Mouse (Mus musculus) forebrain, embryonic 12.5 days (tissue): Measurements from ENCODE around the gene Rufy2. TPM values are rescaled to one million over a fixed set of nuclear protein-coding genes. Genes with fewer than 3 reads are reported as not detected.

Experiments used
- ATAC-seq: fragments of 200-750 bp; cut with Nextera tagmentation; 2 replicates; pipeline ENCODE4 v1.8.0; 2017; ENCODE audit warnings: moderate TSS enrichment; ENCODE audit not compliant: low FRiP score
- H3K27ac ChIP-seq: fragments of 300-500 bp; sonication (generic); 2 replicates; pipeline ENCODE4 v1.5.1; 2016; ENCODE audit warnings: mild to moderate bottlenecking
- H3K27me3 ChIP-seq: fragments of 300-500 bp; sonication (generic); 2 replicates; pipeline ENCODE4 v1.6.1; 2016; ENCODE audit warnings: mild to moderate bottlenecking
- H3K36me3 ChIP-seq: fragments of 300-500 bp; sonication (generic); replicated peaks from 2 replicates; pipeline ENCODE4 v1.6.1; 2016; ENCODE audit warnings: mild to moderate bottlenecking
- H3K4me1 ChIP-seq: fragments of 300-500 bp; sonication (generic); 2 replicates; pipeline ENCODE4 v1.6.1; 2016
- H3K4me2 ChIP-seq: fragments of 300-500 bp; sonication (generic); 2 replicates; pipeline ENCODE4 v1.6.1; 2016; ENCODE audit warnings: mild to moderate bottlenecking, moderate library complexity
- H3K4me3 ChIP-seq: fragments of 300-500 bp; sonication (generic); replicated peaks from 2 replicates; pipeline ENCODE4 v1.5.1; 2016; ENCODE audit warnings: mild to moderate bottlenecking
- H3K9ac ChIP-seq: fragments of 300-500 bp; sonication (generic); 2 replicates; pipeline ENCODE4 v1.6.1; 2016; ENCODE audit warnings: mild to moderate bottlenecking
- H3K9me3 ChIP-seq: fragments of 300-500 bp; sonication (generic); 2 replicates; pipeline ENCODE4 v1.6.1; 2016
- WGBS: fragments of 180-500 bp; shearing (Covaris S2); methylation state at CpG from one replicate; pipeline ENCODE4 v1.1.7; 2016; 5-methylcytosine and 5-hydroxymethylcytosine counted together
- polyA plus RNA-seq: library from polyadenylated mRNA; unstranded; fragments of >200 nt; fragmentation: Nextera tagmentation; extraction: Ambion mirVana; gene quantifications from 2 replicates; pipeline ENCODE4 v1.2.1, GENCODE M21; 2016

The Rufy2 gene
- polyA plus RNA-seq, 1 experiment from 2014 or later = 39.5 TPM

DNA sequence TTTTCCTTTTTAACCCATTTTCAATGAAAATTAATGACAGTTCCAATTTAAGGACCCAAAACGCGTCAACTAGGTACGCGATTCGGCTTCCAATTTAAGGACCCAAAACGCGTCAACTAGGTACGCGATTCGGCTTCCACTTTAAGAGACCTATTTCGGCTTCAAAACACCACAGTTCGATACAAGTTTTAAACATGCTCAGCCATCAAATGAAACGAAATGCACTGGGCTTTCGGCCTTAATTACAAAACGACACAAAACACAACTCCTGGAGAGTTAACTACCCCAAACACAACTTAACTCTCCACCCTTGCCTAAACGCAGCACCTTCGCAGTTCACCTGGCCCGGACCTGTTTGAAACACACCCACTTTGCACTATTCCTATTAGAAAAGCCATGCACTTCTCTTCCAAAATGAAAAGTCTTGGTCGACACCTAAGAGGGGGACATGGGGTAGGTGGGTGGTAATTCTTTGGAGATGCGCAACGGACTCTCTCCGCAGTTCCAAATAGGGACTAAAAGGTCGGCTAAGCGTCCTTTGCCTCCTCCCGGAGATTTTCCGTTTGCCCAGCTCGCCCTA is 42.6 kb downstream of the Rufy2 start:
- H3K27me3 ChIP-seq = no peaks in the 10 kb centered on the region
- H3K4me2 ChIP-seq = peak overlapping the region; percentile 69
- H3K9ac ChIP-seq = peak overlapping the region; percentile 99
- H3K4me1 ChIP-seq = peaks cover 55% of the 10 kb centered on the region
- peaks cover 7% of the 10 kb centered on the region for H3K36me3 ChIP-seq
- no peaks in the 10 kb centered on the region for H3K9me3 ChIP-seq
- no peak for ATAC-seq
- under 1% methylated on average over 27 of the region's 27 CpGs for WGBS
- H3K4me3 ChIP-seq = peak overlapping the region; percentile 90
- H3K27ac ChIP-seq = peak overlapping the region; percentile 100

DNA sequence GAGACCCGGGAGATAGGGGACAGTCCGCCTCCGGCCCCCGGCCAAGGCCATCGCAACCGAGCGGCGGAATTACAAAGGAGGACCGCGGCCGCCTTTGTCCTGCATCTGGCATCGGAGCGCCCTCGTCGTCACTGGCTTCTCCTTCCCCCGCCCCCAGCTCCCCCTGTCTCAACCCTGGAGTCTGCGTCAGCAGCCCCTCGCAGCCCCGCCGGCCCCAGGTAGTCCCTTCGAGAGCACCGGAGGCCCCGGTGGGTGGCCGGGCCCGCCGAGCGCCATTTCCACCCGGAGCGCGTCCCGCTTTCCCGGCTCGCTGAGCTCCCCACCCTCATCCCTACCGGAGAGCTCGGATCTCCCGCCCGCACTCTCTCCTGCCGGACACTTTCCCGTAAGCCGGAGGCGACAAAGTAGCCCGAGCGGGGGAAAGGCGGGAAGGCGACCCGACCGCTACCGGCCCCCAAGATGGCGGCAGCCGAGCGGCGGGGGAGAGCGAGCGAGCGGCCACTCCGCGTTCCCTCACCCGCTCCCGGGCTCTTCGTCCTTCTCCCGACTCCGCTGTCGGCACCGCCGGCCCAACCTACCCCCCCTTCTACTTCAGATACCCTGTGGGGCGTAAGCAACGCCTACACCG is 43.2 kb downstream of the Rufy2 start:
- Histone ChIP-seq H3K9me3 (no peaks in the 10 kb centered on the region), H3K4me3 (peak overlapping the region; percentile 90), H3K36me3 (peaks cover 2% of the 10 kb centered on the region; the same call in 1 of the 2 replicates), H3K27me3 (no peaks in the 10 kb centered on the region), H3K27ac (peak overlapping the region; percentile 100), H3K4me2 (peak overlapping the region; percentile 69), H3K9ac (peak overlapping the region; percentile 99), H3K4me1 (peaks cover 56% of the 10 kb centered on the region)
- ATAC-seq = peak; percentile 40
- WGBS = under 1% methylated on average over 67 of the region's 68 CpGs

DNA sequence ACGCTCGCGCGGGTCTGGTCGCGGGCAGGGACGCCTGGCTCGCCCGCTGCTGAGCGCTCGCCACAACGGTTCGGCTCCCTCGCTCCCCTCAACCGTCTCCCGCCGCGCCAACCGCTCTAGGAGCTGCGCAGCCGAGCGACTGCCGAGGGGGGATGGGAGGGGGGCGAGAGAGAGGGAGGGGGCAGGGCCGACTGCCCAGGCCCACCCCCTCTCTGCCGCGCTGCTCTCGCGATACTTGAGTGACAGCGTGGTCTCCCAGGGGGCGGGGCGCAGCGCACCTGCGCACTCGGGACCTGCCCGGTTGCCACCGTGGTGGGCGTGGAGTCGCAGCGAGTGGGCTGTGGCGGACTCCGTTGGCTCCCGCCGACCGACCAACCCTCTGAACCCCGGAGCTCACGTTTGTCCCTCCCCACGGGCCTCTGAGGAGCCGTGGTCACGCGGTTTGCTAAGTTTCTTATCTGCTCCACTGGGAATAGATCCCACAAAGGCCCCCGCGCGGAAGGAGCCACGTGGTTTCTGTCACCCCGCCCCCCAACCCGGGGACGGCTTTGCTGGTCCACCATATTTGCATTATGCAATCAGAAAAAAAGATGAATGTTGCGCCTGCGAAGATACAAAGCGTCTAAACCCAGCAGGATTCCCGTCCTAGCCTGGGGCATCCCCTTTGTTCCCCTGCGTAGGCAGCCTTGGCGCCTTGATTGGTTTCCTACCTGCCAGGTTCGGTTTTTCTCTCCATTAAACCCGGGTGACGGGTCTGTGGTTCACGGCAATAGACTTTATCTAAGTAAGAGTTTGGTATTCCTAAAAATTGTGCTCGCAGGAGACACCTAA is 43.9 kb downstream of the Rufy2 start, which contains the start of the genes Hnrnph3 and Pbld2:
Gene Hnrnph3 (minus strand): TSS at position 469 of the 831 bp plus-strand sequence.
Gene Pbld2 (plus strand): TSS at position 567 of the 831 bp plus-strand sequence.
- H3K4me2 ChIP-seq = peak within 1 kb of the TSS; percentile 69
- peak within 1 kb of the TSS; percentile 90 for H3K4me3 ChIP-seq
- H3K9ac ChIP-seq = peak within 1 kb of the TSS; percentile 99
- peaks cover 57% of the 10 kb centered on the region for H3K4me1 ChIP-seq
- H3K27me3 ChIP-seq = no peaks in the 10 kb centered on the region
- 0% methylated on average over 66 of the region's 69 CpGs for WGBS
- H3K27ac ChIP-seq = peak within 1 kb of the TSS; percentile 100
- no peaks in the 10 kb centered on the region for H3K36me3 ChIP-seq
- H3K9me3 ChIP-seq = no peaks in the 10 kb centered on the region
- peak; percentile 93 for ATAC-seq

DNA sequence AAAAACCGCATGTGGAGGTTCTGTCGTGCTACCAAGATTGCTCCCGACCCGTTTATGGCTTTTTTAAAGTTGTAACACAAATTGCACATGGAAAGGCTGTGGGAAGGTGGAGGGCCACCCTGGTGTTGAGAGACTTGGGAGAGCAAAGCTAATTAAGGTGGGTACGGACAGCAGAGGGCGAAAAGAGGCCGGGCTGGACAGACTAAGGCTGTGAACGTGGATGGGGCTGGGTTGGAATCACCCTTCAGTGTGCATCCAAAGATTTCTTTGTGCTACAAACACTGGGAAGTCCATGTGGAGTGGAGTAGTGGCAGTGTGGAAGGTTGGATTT is 44.5 kb downstream of the Rufy2 start:
- H3K9ac ChIP-seq = peak overlapping the region; percentile 99
- H3K27me3 ChIP-seq = no peaks in the 10 kb centered on the region
- peak; percentile 21; the same call in 1 of the 2 replicates for ATAC-seq
- H3K4me1 ChIP-seq = peaks cover 55% of the 10 kb centered on the region
- under 1% methylated on average over 8 of the region's 8 CpGs for WGBS
- H3K36me3 ChIP-seq = no peaks in the 10 kb centered on the region
- H3K27ac ChIP-seq = peak overlapping the region; percentile 100
- H3K4me2 ChIP-seq = peak overlapping the region; percentile 69
- H3K4me3 ChIP-seq = peak overlapping the region; percentile 90
- no peaks in the 10 kb centered on the region for H3K9me3 ChIP-seq

DNA sequence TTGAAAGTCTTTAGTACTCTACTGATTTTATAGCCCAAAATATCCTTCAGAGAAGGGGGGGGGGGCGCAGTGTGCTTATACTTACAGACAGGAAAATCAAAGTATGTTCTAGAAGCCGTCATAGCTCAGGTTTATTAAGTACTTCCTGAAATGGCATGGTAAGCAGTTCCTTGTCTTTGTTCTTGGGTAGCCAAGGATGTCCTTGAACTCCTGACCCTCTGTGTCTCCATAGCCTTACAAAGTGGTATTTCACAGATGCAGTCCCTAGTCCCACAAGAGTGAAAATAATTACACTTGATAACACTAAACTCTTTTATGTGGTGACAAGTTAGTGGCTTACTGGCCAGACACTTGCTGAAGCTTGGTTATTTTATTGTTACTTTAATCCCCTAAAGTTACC is 45.0 kb downstream of the Rufy2 start:
- peak overlapping the region; percentile 90 for H3K4me3 ChIP-seq
- H3K27me3 ChIP-seq = no peaks in the 10 kb centered on the region
- no peaks in the 10 kb centered on the region for H3K36me3 ChIP-seq
- peaks cover 55% of the 10 kb centered on the region for H3K4me1 ChIP-seq
- WGBS = 5% methylated on average over 2 of the region's 2 CpGs
- peak overlapping the region; percentile 100 for H3K27ac ChIP-seq
- H3K9ac ChIP-seq = peak overlapping the region; percentile 99
- no peaks in the 10 kb centered on the region for H3K9me3 ChIP-seq
- H3K4me2 ChIP-seq = peak overlapping the region; percentile 69
- ATAC-seq = no peak

DNA sequence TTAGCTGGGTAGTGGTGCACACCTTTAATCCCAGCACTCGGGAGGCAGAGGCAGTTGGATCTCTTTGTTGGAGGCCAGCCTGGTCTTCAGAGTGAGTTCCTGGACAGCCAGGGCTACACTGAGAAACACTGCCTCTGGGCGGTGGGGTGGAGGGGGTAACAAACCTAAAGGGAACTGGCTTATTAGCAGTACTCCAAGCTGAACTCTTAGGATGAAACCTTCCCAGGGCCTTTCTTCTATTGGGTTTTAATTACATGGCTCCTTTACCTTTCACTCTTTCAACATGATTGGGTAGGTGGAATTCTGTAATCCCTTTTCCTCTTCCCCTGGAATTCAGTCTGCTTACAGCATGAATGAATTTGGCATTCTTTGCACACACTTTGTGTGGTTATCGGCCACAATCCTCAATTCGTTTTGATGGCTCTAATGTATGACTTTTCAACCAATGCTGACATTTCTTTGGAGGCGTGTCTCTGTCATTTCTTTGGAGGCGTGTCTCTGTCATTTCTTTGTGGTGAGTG is 45.5 kb downstream of the Rufy2 start:
- peak overlapping the region; percentile 90 for H3K4me3 ChIP-seq
- no peaks in the 10 kb centered on the region for H3K36me3 ChIP-seq
- peak overlapping the region; percentile 69 for H3K4me2 ChIP-seq
- H3K27ac ChIP-seq = peak overlapping the region; percentile 100
- no peaks in the 10 kb centered on the region for H3K9me3 ChIP-seq
- H3K9ac ChIP-seq = 0 out of 2 replicates have a peak overlapping the region, but pooled peaks have one; percentile 9
- H3K4me1 ChIP-seq = peaks cover 50% of the 10 kb centered on the region
- H3K27me3 ChIP-seq = no peaks in the 10 kb centered on the region
- no peak for ATAC-seq
- WGBS = 7% methylated on average over 6 of the region's 6 CpGs

DNA sequence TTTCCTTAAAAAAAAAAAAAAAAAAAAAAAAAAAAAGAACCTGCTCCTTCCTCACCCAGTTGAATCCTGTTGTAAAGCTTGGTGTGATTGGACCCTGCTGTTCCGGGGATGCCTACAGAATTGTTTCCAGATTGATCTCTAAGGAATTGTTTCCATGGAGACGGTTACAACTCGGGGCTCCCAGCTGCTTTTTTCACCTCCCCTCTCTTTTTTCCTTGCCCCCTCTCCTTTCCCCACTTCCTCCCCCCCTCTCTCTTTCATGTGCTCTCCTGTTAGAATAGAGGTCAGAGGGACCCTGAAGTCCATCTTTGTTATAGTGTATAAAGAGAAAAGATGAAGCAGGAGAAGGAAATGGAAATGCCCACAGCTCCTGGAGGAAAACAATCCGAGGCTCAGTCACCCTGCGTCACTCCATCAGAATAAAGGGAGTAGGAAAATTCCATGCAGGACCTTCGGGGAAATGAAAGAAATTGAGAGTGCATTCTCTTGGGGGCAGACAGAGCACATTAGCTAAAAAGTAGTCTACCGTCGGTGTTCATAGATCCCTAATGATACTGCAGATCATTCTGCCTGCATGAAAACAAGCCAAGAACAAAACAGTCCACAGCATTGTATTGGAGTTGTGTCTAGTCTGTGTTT is 46.3 kb downstream of the Rufy2 start:
- ATAC-seq = peak; percentile 12; the same call in 1 of the 2 replicates
- 6% methylated on average over 8 of the region's 8 CpGs for WGBS
- Histone ChIP-seq H3K4me1 (peaks cover 42% of the 10 kb centered on the region), H3K9ac (peak overlapping the region; percentile 38), H3K4me3 (peak overlapping the region; percentile 10; the same call in 1 of the 2 replicates), H3K27me3 (no peaks in the 10 kb centered on the region), H3K4me2 (peak overlapping the region; percentile 44), H3K27ac (peak overlapping the region; percentile 100), H3K9me3 (no peaks in the 10 kb centered on the region), H3K36me3 (no peaks in the 10 kb centered on the region)

DNA sequence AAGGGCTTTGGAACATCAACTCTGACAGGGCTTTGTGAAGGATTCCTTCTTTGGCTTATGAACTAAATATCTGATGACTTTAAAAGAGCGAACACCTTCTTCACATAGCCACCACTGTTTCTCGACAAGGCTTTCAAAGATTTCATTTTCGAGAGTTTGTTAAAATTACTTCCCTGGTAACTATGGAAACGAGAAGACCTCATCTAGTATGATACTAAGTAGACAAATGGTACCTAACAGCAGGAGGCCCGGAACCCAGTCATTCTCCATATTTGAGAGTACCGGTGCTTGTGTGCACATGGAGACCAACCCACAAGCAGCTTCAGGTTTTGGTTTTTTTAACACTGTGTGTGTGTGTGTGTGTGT is 46.8 kb downstream of the Rufy2 start:
- no peak for ATAC-seq
- Histone ChIP-seq H3K9ac (peak overlapping the region; percentile 38), H3K9me3 (no peaks in the 10 kb centered on the region), H3K4me3 (peak overlapping the region; percentile 10; the same call in 1 of the 2 replicates), H3K4me1 (peaks cover 37% of the 10 kb centered on the region), H3K36me3 (no peaks in the 10 kb centered on the region), H3K27ac (peak overlapping the region; percentile 100), H3K27me3 (no peaks in the 10 kb centered on the region), H3K4me2 (peak overlapping the region; percentile 44)
- 25% methylated on average over 6 of the region's 6 CpGs for WGBS

DNA sequence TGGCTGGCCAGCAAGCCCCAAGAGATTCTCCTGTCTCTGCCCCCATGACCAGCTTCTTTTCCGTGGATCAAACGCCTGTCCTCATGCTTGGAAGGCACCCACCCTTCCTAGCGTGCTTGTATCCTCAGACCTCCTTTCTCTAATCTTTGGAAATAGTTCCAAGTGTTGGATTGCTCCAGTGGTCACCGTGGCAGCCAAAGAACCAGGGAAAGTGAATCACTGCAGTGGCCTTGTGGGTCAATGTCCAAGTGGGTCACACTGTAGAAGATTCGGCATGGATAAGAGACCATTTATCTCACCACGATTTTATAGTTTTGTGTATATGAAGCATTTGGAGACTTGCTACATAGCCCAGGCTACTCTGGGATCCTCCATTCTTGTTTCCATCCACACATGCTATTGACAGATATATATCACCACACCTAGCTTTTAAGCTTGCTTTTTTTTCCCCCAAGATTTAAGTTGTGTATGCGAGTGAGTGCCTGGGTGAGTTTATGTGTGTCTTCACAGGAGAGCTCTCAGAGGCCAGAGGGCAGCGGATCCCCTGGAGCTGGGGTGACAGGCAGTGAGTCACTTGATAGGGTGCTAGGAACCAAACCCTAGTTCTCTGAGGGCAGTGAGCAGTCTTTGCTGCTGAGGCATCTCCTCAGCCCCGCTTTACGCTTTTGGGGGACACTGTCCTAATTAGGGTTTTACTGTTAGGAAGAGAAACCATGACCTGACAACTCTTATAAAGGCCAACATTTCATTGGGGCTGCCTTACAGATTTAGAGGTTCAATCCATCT is 47.5 kb downstream of the Rufy2 start:
- Histone ChIP-seq H3K4me1 (peaks cover 34% of the 10 kb centered on the region), H3K36me3 (no peaks in the 10 kb centered on the region), H3K27me3 (no peaks in the 10 kb centered on the region), H3K27ac (peak overlapping the region; percentile 100), H3K4me3 (no peak overlapping the region), H3K4me2 (peak overlapping the region; percentile 44; the same call in 1 of the 2 replicates), H3K9ac (no peak overlapping the region), H3K9me3 (no peaks in the 10 kb centered on the region)
- 92% methylated on average over 10 of the region's 10 CpGs for WGBS
- ATAC-seq = no peak

DNA sequence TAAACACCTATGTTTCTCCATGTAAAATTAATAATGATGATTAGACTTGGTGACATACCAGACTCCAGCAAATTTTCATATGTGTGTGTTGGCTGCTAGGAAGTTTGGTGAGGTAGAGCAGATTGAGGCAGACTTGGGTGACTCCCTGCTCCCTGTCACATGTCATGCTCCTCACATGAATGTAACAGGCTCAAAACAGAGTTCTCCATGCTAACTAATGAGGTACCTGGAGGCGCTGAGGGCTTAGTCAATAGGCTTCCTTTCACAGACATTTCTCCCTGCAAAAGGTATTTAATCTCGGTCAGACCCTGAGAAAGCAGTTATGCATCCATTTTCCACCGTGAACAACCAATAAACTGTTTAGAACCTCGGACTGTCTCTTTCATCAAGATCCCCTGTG is 48.4 kb downstream of the Rufy2 start:
- no peak for ATAC-seq
- H3K4me2 ChIP-seq = no peak overlapping the region
- no peaks in the 10 kb centered on the region for H3K27me3 ChIP-seq
- H3K9me3 ChIP-seq = no peaks in the 10 kb centered on the region
- 51% methylated on average over 4 of the region's 4 CpGs for WGBS
- H3K4me3 ChIP-seq = no peak overlapping the region
- H3K36me3 ChIP-seq = no peaks in the 10 kb centered on the region
- H3K4me1 ChIP-seq = peaks cover 34% of the 10 kb centered on the region
- H3K27ac ChIP-seq = peak overlapping the region; percentile 74
- no peak overlapping the region for H3K9ac ChIP-seq

DNA sequence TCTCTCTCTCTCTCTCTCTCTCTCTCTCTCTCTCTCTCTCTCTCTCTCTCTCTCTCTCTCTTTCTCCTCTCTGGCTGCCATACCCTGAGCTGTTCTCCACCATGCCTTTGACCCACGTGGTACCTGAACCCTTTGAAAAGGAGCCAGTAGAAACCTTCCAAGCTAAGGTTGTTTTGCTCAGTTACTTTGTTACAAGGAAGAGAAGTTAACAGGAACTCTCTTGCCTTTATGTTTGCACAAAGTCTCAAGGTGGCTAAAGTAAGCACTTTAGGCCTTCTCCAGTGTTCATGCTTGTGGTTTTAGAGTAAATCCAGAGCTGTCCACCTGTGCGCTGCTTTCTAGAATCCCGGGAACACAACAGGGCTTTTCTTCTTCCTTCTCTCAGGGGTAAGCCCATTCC is 52.2 kb downstream of the Rufy2 start:
- Histone ChIP-seq H3K27me3 (no peaks in the 10 kb centered on the region), H3K4me3 (no peak overlapping the region), H3K4me2 (no peak overlapping the region), H3K9me3 (no peaks in the 10 kb centered on the region), H3K4me1 (peaks cover 13% of the 10 kb centered on the region), H3K27ac (no peak overlapping the region), H3K9ac (no peak overlapping the region), H3K36me3 (no peaks in the 10 kb centered on the region)
- ATAC-seq = no peak
- WGBS = 83% methylated on average over 3 of the region's 3 CpGs
